Mouse (Mus musculus) spleen, postnatal 4 days (tissue): ENCODE results near the gene D10Wsu102e.
"Not testable (repeated sequence)": the region's sequence is repeated elsewhere in the genome, so short reads cannot be mapped to it uniquely, and the experiment has no call there.

ENCODE experiments used
- DNase-seq, 2 experiments: peaks; one replicate each; pipeline ENCODE4 v3.0.0; 2022; ENCODE audit warnings: low spot score in 2 of 2

Gene D10Wsu102e

DNA sequence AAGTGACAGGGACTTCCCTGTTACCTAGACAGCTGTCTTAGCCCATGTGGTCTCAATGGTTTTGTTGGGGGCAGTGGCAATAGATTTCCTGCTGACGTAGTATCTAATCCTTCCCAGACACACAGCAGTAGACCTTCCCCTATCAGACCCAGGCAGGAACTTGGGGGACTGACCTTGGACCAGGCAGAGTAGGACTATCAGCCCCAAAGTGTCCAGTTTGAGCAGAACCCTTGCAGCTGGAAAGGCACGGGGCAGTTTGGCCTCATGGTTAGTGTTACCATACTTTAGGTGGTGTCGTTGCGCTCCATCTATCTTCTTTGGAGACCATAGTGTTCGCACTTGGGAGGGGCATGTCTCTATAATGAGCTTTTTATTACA is 13.7 kb upstream of the D10Wsu102e start:
- no peak for DNase-seq

GRCm38 (mm10) chr10:83347494-83347893 is 12.5 kb upstream of the D10Wsu102e start:
- DNase-seq = no peak

- no peak for DNase-seq
Observed at GRCm38 (mm10) chr10:83350689-83351088, 9.3 kb upstream of the D10Wsu102e start.

DNA sequence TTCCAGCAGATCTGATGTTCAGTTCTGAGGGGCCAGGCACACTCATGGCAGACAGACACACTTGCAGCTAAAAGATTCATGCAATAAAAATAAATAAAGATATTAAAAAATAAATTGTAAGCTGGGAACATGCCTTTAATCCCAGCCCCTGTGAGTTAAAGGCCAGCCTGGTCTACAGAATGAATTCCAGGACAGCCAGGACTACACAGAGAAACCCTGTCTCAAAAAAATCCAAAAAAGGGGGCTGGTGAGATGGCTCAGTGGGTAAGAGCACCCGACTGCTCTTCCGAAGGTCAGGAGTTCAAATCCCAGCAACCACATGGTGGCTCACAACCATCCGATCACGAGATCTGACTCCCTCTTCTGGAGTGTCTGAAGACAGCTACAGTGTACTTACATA is 8.2 kb upstream of the D10Wsu102e start:
- DNase-seq = not testable (repeated sequence)

GRCm38 (mm10) chr10:83353680-83354332 is 6.2 kb upstream of the D10Wsu102e start:
- DNase-seq = no peak

DNA sequence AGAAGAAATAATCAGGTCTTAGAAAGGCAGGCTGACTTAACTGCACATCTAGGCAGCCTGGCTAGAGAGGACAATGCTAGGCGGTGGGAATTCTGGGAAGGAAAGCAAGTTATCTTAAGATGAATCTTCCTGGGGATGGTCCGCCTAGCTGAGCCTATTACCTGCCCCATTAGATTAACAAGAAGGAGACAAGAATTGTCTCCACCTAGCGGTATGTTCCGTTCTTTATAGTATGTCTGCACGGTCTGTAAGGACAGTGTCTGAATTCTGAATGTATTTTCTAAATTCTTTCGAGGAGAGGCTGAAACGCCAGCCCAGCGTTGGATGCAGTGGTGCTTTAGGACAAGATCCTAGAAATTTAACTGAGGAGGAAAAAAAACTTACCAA is 5.7 kb upstream of the D10Wsu102e start:
- DNase-seq = no peak

GRCm38 (mm10) chr10:83356416-83356815 is 3.6 kb upstream of the D10Wsu102e start:
- DNase-seq = no peak

DNA sequence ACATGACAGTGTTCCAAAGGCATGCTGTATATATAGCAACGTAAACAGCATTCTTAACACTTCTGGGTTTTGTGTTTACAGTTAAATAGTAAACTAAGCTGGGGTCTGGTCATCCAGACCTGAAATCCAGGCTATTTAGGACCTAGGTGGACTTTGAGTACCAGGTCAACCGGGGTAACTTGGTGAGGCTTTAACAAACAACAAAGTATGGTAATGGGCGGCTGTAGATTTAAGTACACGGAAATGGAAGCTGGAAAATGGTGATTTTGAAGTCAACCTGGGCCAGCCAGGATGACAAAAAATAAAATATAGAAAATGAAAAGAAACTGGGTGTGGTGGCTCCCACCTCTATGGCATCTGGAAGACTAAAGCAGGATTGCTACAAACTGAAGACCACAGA is 570 bp upstream of the D10Wsu102e start:
- no peak for DNase-seq

- DNase-seq = peak in 1 of 2 experiments; percentile 77
Observed at GRCm38 (mm10) chr10:83360356-83360755, 335 bp downstream of the D10Wsu102e start.

- no peak for DNase-seq
Observed at GRCm38 (mm10) chr10:83361643-83362382, 1.8 kb downstream of the D10Wsu102e start.

GRCm38 (mm10) chr10:83363451-83363850 is 3.4 kb downstream of the D10Wsu102e start:
- DNase-seq = no peak

DNA sequence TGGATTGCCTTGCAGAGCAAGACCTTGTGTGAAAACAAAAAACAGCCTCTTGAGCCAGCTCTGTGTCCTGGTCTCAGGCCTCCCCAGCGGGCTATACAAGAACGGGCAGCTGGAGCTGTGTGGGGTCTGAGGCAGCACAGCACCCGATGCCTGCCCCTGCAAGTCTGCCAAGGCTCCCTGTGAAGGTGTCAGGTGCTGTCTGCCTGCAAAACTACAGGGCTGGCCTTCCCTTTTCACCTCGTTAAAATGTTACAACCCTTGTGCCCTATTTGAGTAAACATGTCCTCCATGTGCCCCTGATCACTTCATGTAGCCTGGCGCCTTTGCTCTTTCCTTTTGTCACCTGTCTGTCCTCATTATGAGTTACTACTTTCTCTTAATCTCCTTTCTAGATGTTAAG is 8.9 kb downstream of the D10Wsu102e start:
- DNase-seq = no peak

DNA sequence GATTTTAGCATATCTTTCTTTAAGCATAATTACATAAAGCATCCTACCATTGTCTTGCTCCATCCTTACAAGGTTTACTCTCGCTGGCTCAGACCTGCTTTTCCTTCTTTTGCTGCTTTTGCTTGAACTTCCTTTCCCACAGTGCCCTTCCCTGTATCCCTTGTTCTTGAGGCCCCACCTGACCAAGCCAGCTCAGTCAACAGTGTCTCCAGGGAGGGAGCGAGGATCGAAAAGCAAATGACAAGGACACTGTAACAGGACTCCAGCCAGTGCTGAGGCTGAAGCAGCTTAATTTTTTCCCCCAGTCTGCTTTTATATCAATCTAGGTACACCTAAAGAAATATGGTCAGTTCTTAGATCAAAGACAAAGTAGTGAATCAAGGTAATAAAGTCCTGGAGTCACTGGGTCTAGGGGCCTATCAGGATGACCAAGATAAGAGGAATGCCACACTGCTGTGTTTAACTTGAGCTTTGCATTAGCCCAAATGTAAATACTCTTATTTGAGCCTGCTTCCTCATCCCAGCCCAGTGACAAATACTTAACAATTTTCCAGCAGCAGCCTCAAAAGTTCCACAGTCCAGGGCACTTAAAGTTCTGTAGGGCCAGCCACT is 14.1 kb downstream of the D10Wsu102e start:
- no peak for DNase-seq

DNA sequence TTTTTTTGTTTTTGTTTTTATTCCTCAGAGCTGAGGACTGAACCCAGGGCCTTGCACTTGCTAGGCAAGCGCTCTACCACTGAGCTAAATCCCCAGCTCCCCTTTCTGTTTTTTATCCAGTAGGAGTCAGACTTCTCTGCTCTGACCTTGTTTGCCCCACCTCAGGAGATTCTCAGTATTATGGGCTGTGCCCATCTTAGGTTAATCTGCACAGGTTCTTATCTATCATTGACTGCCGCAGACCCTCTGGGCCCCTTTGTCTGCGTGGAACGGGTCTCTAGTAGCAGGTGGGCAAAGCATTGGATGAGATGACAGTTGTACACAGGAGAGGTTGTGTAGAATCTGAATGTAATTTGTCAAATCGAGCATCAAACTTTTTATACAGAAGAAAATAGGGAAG is 15.4 kb downstream of the D10Wsu102e start:
- DNase-seq = not testable (repeated sequence)

- DNase-seq = no peak
Observed at GRCm38 (mm10) chr10:83376911-83377682, 17.1 kb downstream of the D10Wsu102e start.

DNA sequence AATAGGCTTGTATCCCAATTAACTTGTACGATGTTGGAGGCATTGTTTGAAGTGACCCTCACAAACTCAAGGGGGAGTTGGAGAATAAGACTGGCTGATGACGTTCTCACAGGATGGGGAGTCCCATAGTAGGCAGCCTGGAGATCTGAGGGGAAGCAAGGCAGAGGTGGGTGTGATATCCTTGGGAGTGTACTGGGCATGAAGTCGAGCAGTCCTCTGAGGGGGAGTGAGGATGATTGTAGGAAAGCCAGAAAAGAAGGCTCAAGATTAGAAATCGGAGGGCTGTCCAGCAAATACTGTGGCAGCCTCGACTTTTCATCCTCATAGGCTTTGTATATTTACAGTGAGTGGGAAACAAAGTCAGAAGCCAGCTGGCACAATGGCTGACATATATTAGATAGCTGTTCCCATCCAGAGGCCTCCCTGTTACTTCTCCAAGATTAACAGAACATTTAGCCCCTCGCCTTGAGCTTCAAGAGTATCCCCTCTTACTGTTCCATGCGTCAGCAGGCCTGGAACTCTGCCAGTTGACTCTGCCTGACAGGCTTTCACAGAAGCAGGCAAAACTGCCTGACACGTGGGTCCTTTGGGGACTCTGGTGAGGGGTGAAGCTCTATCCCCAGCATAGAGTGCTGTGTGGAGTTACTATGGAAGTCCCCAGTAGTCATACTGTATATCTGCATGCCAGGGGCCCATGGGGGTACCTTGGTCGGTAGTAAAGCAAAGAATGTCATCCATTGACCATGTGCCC is 18.2 kb downstream of the D10Wsu102e start:
- no peak for DNase-seq

- no peak for DNase-seq
Observed at GRCm38 (mm10) chr10:83380501-83380900, 20.5 kb downstream of the D10Wsu102e start.

DNA sequence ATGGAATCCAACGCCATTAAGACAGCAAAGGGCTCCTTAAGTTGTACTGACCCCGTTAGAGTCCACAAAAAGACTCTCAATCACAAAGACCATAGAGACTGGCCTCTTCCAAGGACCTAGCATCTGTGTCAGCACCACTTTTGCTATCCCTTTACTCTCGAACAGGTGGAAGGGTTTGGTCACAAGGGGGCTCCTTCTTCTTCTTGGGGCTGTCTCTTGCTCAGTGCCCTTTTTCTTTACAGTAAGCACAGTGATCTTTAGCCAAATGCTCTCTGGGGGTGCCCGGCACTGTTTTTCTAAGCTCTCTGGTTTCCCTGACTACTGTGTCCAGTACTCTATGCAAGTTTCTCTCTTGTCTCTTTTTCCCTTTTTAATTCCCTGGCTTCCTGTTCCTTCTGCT is 22.5 kb downstream of the D10Wsu102e start:
- no peak for DNase-seq

- DNase-seq = no peak
Observed at GRCm38 (mm10) chr10:83382988-83383387, 23.0 kb downstream of the D10Wsu102e start.

GRCm38 (mm10) chr10:83383863-83384262 is 23.8 kb downstream of the D10Wsu102e start:
- DNase-seq = no peak

GRCm38 (mm10) chr10:83384456-83385215 is 24.6 kb downstream of the D10Wsu102e start:
- no peak for DNase-seq
